Mouse (Mus musculus) kidney, adult 2 months (tissue): ENCODE results near the gene Gapdh.

Experiments
- CTCF ChIP-seq: fragments of 200-500 bp; conservative IDR thresholded peaks from 2 replicates; pipeline ENCODE4 v1.5.1; 2011; ENCODE audit warnings: low read depth, mild to moderate bottlenecking, control low read depth, low read length, moderate library complexity, mixed read lengths; ENCODE audit not compliant: insufficient read depth, insufficient read length
- POLR2A ChIP-seq: fragments of 200-500 bp; IDR thresholded peaks from one replicate; pipeline ENCODE4 v1.6.1; 2011; ENCODE audit warnings: low read depth, low read length, control low read depth

GRCm38 (mm10) chr6:125159773-125160557 lies 6.3 kb downstream of the Gapdh start:
- no peak for TF ChIP-seq CTCF
- TF ChIP-seq POLR2A, result no peak
